Mouse (Mus musculus) intestine, postnatal 0 days (tissue): ENCODE data around the gene Ndufb6. TPM values are rescaled to one million over a fixed set of nuclear protein-coding genes. Genes with fewer than 3 reads are reported as not detected.

ENCODE experiments used
- ATAC-seq: fragments of 200-750 bp; cut with Nextera tagmentation; 2 replicates; pipeline ENCODE4 v1.8.0; 2017; ENCODE audit warnings: mild to moderate bottlenecking, moderate TSS enrichment, moderate library complexity
- H3K27ac ChIP-seq: fragments of 300-500 bp; sonication (generic); 2 replicates; pipeline ENCODE4 v1.5.1; 2014; ENCODE audit warnings: mild to moderate bottlenecking, low read depth, low read length, moderate library complexity
- H3K27me3 ChIP-seq: fragments of 300-500 bp; sonication (generic); replicated peaks from 2 replicates; pipeline ENCODE4 v1.6.1; 2014; ENCODE audit warnings: low read length, mixed read lengths; ENCODE audit not compliant: control insufficient read depth, insufficient read depth
- H3K36me3 ChIP-seq: fragments of 300-500 bp; sonication (generic); 2 replicates; pipeline ENCODE4 v1.6.1; 2014; ENCODE audit warnings: mild to moderate bottlenecking, moderate library complexity; ENCODE audit not compliant: control insufficient read depth, insufficient read depth
- H3K4me1 ChIP-seq: fragments of 300-500 bp; sonication (generic); replicated peaks from 2 replicates; pipeline ENCODE4 v1.6.1; 2014; ENCODE audit warnings: antibody characterized with exemption, low read length, mixed read lengths; ENCODE audit not compliant: control insufficient read depth, insufficient read depth
- H3K4me2 ChIP-seq: fragments of 300-500 bp; sonication (generic); replicated peaks from 2 replicates; pipeline ENCODE4 v1.6.1; 2014; ENCODE audit warnings: low read depth, mild to moderate bottlenecking, moderate library complexity
- H3K4me3 ChIP-seq: fragments of 300-500 bp; sonication (generic); 2 replicates; pipeline ENCODE4 v1.5.1; 2014; ENCODE audit warnings: low read depth, low read length
- H3K9ac ChIP-seq: fragments of 300-500 bp; sonication (generic); 2 replicates; pipeline ENCODE4 v1.6.1; 2014; ENCODE audit warnings: mild to moderate bottlenecking, low read depth, low read length
- H3K9me3 ChIP-seq: fragments of 300-500 bp; sonication (generic); 2 replicates; pipeline ENCODE4 v1.6.1; 2016; ENCODE audit warnings: mixed run types; ENCODE audit not compliant: control insufficient read depth
- CTCF ChIP-seq: sonication (generic); IDR thresholded peaks from 2 replicates; pipeline ENCODE4 v1.5.1; 2016; ENCODE audit warnings: low read depth, mild to moderate bottlenecking, control low read depth, antibody characterized with exemption, moderate library complexity
- WGBS: fragments of 180-500 bp; shearing (Covaris S2); extraction: QIAGEN DNeasy Blood & Tissue Kit; methylation state at CpG from one replicate; pipeline ENCODE4 v1.1.7; 2014; 5-methylcytosine and 5-hydroxymethylcytosine counted together
- polyA plus RNA-seq: library from polyadenylated mRNA; unstranded; fragments of >200 nt; fragmentation: Nextera tagmentation; extraction: Ambion mirVana; gene quantifications from 2 replicates; pipeline ENCODE4 v1.2.1, GENCODE M21; 2015

Ndufb6 gene
- polyA plus RNA-seq = 370 and 403 TPM in 2 replicates

- H3K36me3 ChIP-seq = peaks cover 12% of the 10 kb centered on the region; the same call in 1 of the 2 replicates
- ATAC-seq = peak; percentile 99
- H3K4me2 ChIP-seq = peak within 1 kb of the TSS; percentile 95
- H3K4me3 ChIP-seq = peak within 1 kb of the TSS; percentile 97
- H3K27me3 ChIP-seq = no peaks in the 10 kb centered on the region
- WGBS = under 1% methylated on average over 36 of the region's 36 CpGs
- no peaks in the 10 kb centered on the region; the same call in 1 of the 2 replicates for H3K4me1 ChIP-seq
- H3K9ac ChIP-seq = peak within 1 kb of the TSS; percentile 86
- no peak for TF ChIP-seq CTCF
- H3K9me3 ChIP-seq = no peaks in the 10 kb centered on the region
- H3K27ac ChIP-seq = peak within 1 kb of the TSS; percentile 75
These were observed at the start of gene Ndufb6 for GRCm38 (mm10) chr4:40279276-40279900. TSS of gene Ndufb6 (minus strand) at chr4:40279421.

- Histone ChIP-seq H3K36me3 (no peaks in the 10 kb centered on the region), H3K9me3 (no peaks in the 10 kb centered on the region), H3K4me2 (no peak overlapping the region), H3K4me1 (no peaks in the 10 kb centered on the region), H3K27ac (no peak overlapping the region), H3K27me3 (no peaks in the 10 kb centered on the region), H3K9ac (no peak overlapping the region), H3K4me3 (no peak overlapping the region)
- ATAC-seq = no peak
- WGBS = 87% methylated on average over 3 of the region's 3 CpGs
- no peak for TF ChIP-seq CTCF
These were observed 47.9 kb upstream of the Ndufb6 start for GRCm38 (mm10) chr4:40327161-40327560.

- Histone ChIP-seq H3K27ac (no peak overlapping the region), H3K27me3 (no peaks in the 10 kb centered on the region), H3K4me3 (no peak overlapping the region), H3K4me2 (no peak overlapping the region), H3K9ac (no peak overlapping the region), H3K36me3 (no peaks in the 10 kb centered on the region), H3K9me3 (no peaks in the 10 kb centered on the region), H3K4me1 (no peaks in the 10 kb centered on the region)
- no peak for ATAC-seq
- no peak for TF ChIP-seq CTCF
- 85% methylated on average over 7 of the region's 7 CpGs for WGBS
These were observed 45.4 kb upstream of the Ndufb6 start for GRCm38 (mm10) chr4:40324620-40325019.

GRCm38 (mm10) chr4:40317404-40317803 lies 38.2 kb upstream of the Ndufb6 start:
- Histone ChIP-seq H3K4me2 (no peak overlapping the region), H3K27me3 (no peaks in the 10 kb centered on the region), H3K27ac (no peak overlapping the region), H3K36me3 (no peaks in the 10 kb centered on the region), H3K9me3 (no peaks in the 10 kb centered on the region), H3K4me1 (no peaks in the 10 kb centered on the region), H3K9ac (no peak overlapping the region), H3K4me3 (no peak overlapping the region)
- no peak for TF ChIP-seq CTCF
- WGBS = 73% methylated on average over 3 of the region's 3 CpGs
- ATAC-seq = no peak

GRCm38 (mm10) chr4:40313026-40313425 lies 33.8 kb upstream of the Ndufb6 start:
- H3K9ac ChIP-seq = no peak overlapping the region
- no peaks in the 10 kb centered on the region for H3K9me3 ChIP-seq
- H3K27ac ChIP-seq = no peak overlapping the region
- no peak for ATAC-seq
- H3K36me3 ChIP-seq = no peaks in the 10 kb centered on the region
- H3K4me2 ChIP-seq = no peak overlapping the region
- H3K4me1 ChIP-seq = no peaks in the 10 kb centered on the region
- H3K27me3 ChIP-seq = no peaks in the 10 kb centered on the region
- WGBS = 80% methylated on average over 6 of the region's 6 CpGs
- no peak for TF ChIP-seq CTCF
- no peak overlapping the region for H3K4me3 ChIP-seq

GRCm38 (mm10) chr4:40312213-40312612 lies 33.0 kb upstream of the Ndufb6 start:
- Histone ChIP-seq H3K9me3 (no peaks in the 10 kb centered on the region), H3K9ac (no peak overlapping the region), H3K36me3 (no peaks in the 10 kb centered on the region), H3K27me3 (no peaks in the 10 kb centered on the region), H3K4me3 (no peak overlapping the region), H3K4me1 (no peaks in the 10 kb centered on the region), H3K27ac (no peak overlapping the region), H3K4me2 (no peak overlapping the region)
- WGBS = 44% methylated on average over 1 of the region's 1 CpGs
- TF ChIP-seq CTCF = no peak
- no peak for ATAC-seq
